Mouse (Mus musculus): ENCODE measurements around the gene Stac. TPM values are rescaled to one million over a fixed set of nuclear protein-coding genes. Genes with fewer than 3 reads are reported as not detected.

The Stac gene
- polyA plus RNA-seq, 1 experiment from 2014 or later: 12.4 TPM

GRCm38 (mm10) chr9:111632833-111633232 is 57.3 kb downstream of the Stac start:
- Histone ChIP-seq H3K4me1 (ENCODE audit: control insufficient read depth, insufficient read depth, low read depth, low read length) (no peaks in the 10 kb centered on the region), H3K9me3 (ENCODE audit: control insufficient read depth, low read length) (no peaks in the 10 kb centered on the region), H3K27me3 (replicated peaks; ENCODE audit: control insufficient read depth, insufficient read depth, low read length) (no peaks in the 10 kb centered on the region), H3K9ac (ENCODE audit: low read depth, low read length) (no peak overlapping the region), H3K36me3 (ENCODE audit: control insufficient read depth, insufficient read depth, low read length) (no peaks in the 10 kb centered on the region), H3K27ac (ENCODE audit: low read depth, low read length) (no peak overlapping the region), H3K4me2 (ENCODE audit: low read length) (no peak overlapping the region), H3K4me3 (ENCODE audit: low read length) (no peak overlapping the region)
- 45% methylated on average over 4 of the region's 4 CpGs for WGBS
- ATAC-seq: no peak

GRCm38 (mm10) chr9:111621191-111621590 is 69.0 kb downstream of the Stac start:
- Histone ChIP-seq H3K9ac (ENCODE audit: low read depth, low read length) (no peak overlapping the region), H3K4me1 (ENCODE audit: control insufficient read depth, insufficient read depth, low read depth, low read length) (no peaks in the 10 kb centered on the region), H3K27me3 (replicated peaks; ENCODE audit: control insufficient read depth, insufficient read depth, low read length) (no peaks in the 10 kb centered on the region), H3K27ac (ENCODE audit: low read depth, low read length) (no peak overlapping the region), H3K9me3 (ENCODE audit: control insufficient read depth, low read length) (no peaks in the 10 kb centered on the region), H3K4me3 (ENCODE audit: low read length) (no peak overlapping the region), H3K36me3 (ENCODE audit: control insufficient read depth, insufficient read depth, low read length) (no peaks in the 10 kb centered on the region), H3K4me2 (ENCODE audit: low read length) (no peak overlapping the region)
- 85% methylated on average over 2 of the region's 2 CpGs for WGBS
- peak; percentile 45 for ATAC-seq

GRCm38 (mm10) chr9:111611341-111611740 is 78.8 kb downstream of the Stac start:
- no peak overlapping the region for H3K9ac ChIP-seq (ENCODE audit: low read depth, low read length)
- H3K9me3 ChIP-seq (ENCODE audit: control insufficient read depth, low read length): no peaks in the 10 kb centered on the region
- H3K27me3 ChIP-seq (replicated peaks; ENCODE audit: control insufficient read depth, insufficient read depth, low read length): no peaks in the 10 kb centered on the region
- ATAC-seq: no peak
- H3K27ac ChIP-seq (ENCODE audit: low read depth, low read length): no peak overlapping the region
- no peak overlapping the region for H3K4me2 ChIP-seq (ENCODE audit: low read length)
- no peaks in the 10 kb centered on the region for H3K36me3 ChIP-seq (ENCODE audit: control insufficient read depth, insufficient read depth, low read length)
- no peaks in the 10 kb centered on the region for H3K4me1 ChIP-seq (ENCODE audit: control insufficient read depth, insufficient read depth, low read depth, low read length)
- 76% methylated on average over 3 of the region's 3 CpGs for WGBS
- H3K4me3 ChIP-seq (ENCODE audit: low read length): no peak overlapping the region

GRCm38 (mm10) chr9:111608762-111609161 is 81.4 kb downstream of the Stac start:
- Histone ChIP-seq H3K27me3 (replicated peaks; ENCODE audit: control insufficient read depth, insufficient read depth, low read length) (no peaks in the 10 kb centered on the region), H3K9ac (ENCODE audit: low read depth, low read length) (no peak overlapping the region), H3K4me1 (ENCODE audit: control insufficient read depth, insufficient read depth, low read depth, low read length) (no peaks in the 10 kb centered on the region; the same call in 1 of the 2 replicates), H3K9me3 (ENCODE audit: control insufficient read depth, low read length) (no peaks in the 10 kb centered on the region), H3K27ac (ENCODE audit: low read depth, low read length) (no peak overlapping the region), H3K4me3 (ENCODE audit: low read length) (no peak overlapping the region), H3K36me3 (ENCODE audit: control insufficient read depth, insufficient read depth, low read length) (no peaks in the 10 kb centered on the region), H3K4me2 (ENCODE audit: low read length) (no peak overlapping the region)
- ATAC-seq: no peak
- 74% methylated on average over 6 of the region's 6 CpGs for WGBS

- ATAC-seq: peak; percentile 85
- H3K9ac ChIP-seq (ENCODE audit: low read depth, low read length): no peak overlapping the region
- no peaks in the 10 kb centered on the region for H3K36me3 ChIP-seq (ENCODE audit: control insufficient read depth, insufficient read depth, low read length)
- H3K4me1 ChIP-seq (ENCODE audit: control insufficient read depth, insufficient read depth, low read depth, low read length): no peaks in the 10 kb centered on the region; the same call in 1 of the 2 replicates
- H3K4me2 ChIP-seq (ENCODE audit: low read length): no peak overlapping the region
- no peak overlapping the region for H3K27ac ChIP-seq (ENCODE audit: low read depth, low read length)
- H3K4me3 ChIP-seq (ENCODE audit: low read length): no peak overlapping the region
- no peaks in the 10 kb centered on the region for H3K27me3 ChIP-seq (replicated peaks; ENCODE audit: control insufficient read depth, insufficient read depth, low read length)
- H3K9me3 ChIP-seq (ENCODE audit: control insufficient read depth, low read length): no peaks in the 10 kb centered on the region
- WGBS: 74% methylated on average over 8 of the region's 8 CpGs
These were observed 83.5 kb downstream of the Stac start for GRCm38 (mm10) chr9:111606603-111607002.

GRCm38 (mm10) chr9:111587527-111587926 is 102.6 kb downstream of the Stac start:
- 90% methylated on average over 2 of the region's 2 CpGs for WGBS
- Histone ChIP-seq H3K4me3 (ENCODE audit: low read length) (no peak overlapping the region), H3K9ac (ENCODE audit: low read depth, low read length) (no peak overlapping the region), H3K9me3 (ENCODE audit: control insufficient read depth, low read length) (no peaks in the 10 kb centered on the region), H3K36me3 (ENCODE audit: control insufficient read depth, insufficient read depth, low read length) (no peaks in the 10 kb centered on the region), H3K27me3 (replicated peaks; ENCODE audit: control insufficient read depth, insufficient read depth, low read length) (no peaks in the 10 kb centered on the region), H3K4me2 (ENCODE audit: low read length) (no peak overlapping the region), H3K4me1 (ENCODE audit: control insufficient read depth, insufficient read depth, low read depth, low read length) (no peaks in the 10 kb centered on the region), H3K27ac (ENCODE audit: low read depth, low read length) (no peak overlapping the region)
- ATAC-seq: no peak

GRCm38 (mm10) chr9:111578784-111579183 is 111.4 kb downstream of the Stac start:
- Histone ChIP-seq H3K4me2 (ENCODE audit: low read length) (no peak overlapping the region), H3K27me3 (replicated peaks; ENCODE audit: control insufficient read depth, insufficient read depth, low read length) (no peaks in the 10 kb centered on the region), H3K4me1 (ENCODE audit: control insufficient read depth, insufficient read depth, low read depth, low read length) (peaks cover 5% of the 10 kb centered on the region), H3K4me3 (ENCODE audit: low read length) (no peak overlapping the region), H3K36me3 (ENCODE audit: control insufficient read depth, insufficient read depth, low read length) (no peaks in the 10 kb centered on the region), H3K27ac (ENCODE audit: low read depth, low read length) (peak overlapping the region; percentile 51; the same call in 1 of the 2 replicates), H3K9me3 (ENCODE audit: control insufficient read depth, low read length) (no peaks in the 10 kb centered on the region), H3K9ac (ENCODE audit: low read depth, low read length) (no peak overlapping the region)
- WGBS: 55% methylated on average over 9 of the region's 9 CpGs
- peak; percentile 40; the same call in 1 of the 2 replicates for ATAC-seq

- no peak for ATAC-seq
- Histone ChIP-seq H3K4me3 (ENCODE audit: low read length) (no peak overlapping the region), H3K36me3 (ENCODE audit: control insufficient read depth, insufficient read depth, low read length) (no peaks in the 10 kb centered on the region), H3K27ac (ENCODE audit: low read depth, low read length) (no peak overlapping the region), H3K27me3 (replicated peaks; ENCODE audit: control insufficient read depth, insufficient read depth, low read length) (no peaks in the 10 kb centered on the region), H3K9ac (ENCODE audit: low read depth, low read length) (no peak overlapping the region), H3K4me1 (ENCODE audit: control insufficient read depth, insufficient read depth, low read depth, low read length) (peaks cover 5% of the 10 kb centered on the region), H3K9me3 (ENCODE audit: control insufficient read depth, low read length) (no peaks in the 10 kb centered on the region), H3K4me2 (ENCODE audit: low read length) (no peak overlapping the region)
- 85% methylated on average over 6 of the region's 6 CpGs for WGBS
These were observed 112.7 kb downstream of the Stac start for GRCm38 (mm10) chr9:111577453-111577852.

- H3K27me3 ChIP-seq (replicated peaks; ENCODE audit: control insufficient read depth, insufficient read depth, low read length): no peaks in the 10 kb centered on the region
- no peak overlapping the region for H3K4me2 ChIP-seq (ENCODE audit: low read length)
- ATAC-seq: no peak
- H3K9me3 ChIP-seq (ENCODE audit: control insufficient read depth, low read length): no peaks in the 10 kb centered on the region
- no peak overlapping the region for H3K4me3 ChIP-seq (ENCODE audit: low read length)
- no peak overlapping the region for H3K9ac ChIP-seq (ENCODE audit: low read depth, low read length)
- peaks cover 5% of the 10 kb centered on the region for H3K4me1 ChIP-seq (ENCODE audit: control insufficient read depth, insufficient read depth, low read depth, low read length)
- no peak overlapping the region for H3K27ac ChIP-seq (ENCODE audit: low read depth, low read length)
- 40% methylated on average over 4 of the region's 4 CpGs for WGBS
- no peaks in the 10 kb centered on the region for H3K36me3 ChIP-seq (ENCODE audit: control insufficient read depth, insufficient read depth, low read length)
These were observed 114.3 kb downstream of the Stac start for GRCm38 (mm10) chr9:111575889-111576288.

- ATAC-seq: no peak
- 85% methylated on average over 5 of the region's 5 CpGs for WGBS
- Histone ChIP-seq H3K4me1 (ENCODE audit: control insufficient read depth, insufficient read depth, low read depth, low read length) (peaks cover 5% of the 10 kb centered on the region), H3K9ac (ENCODE audit: low read depth, low read length) (no peak overlapping the region), H3K4me3 (ENCODE audit: low read length) (no peak overlapping the region), H3K9me3 (ENCODE audit: control insufficient read depth, low read length) (no peaks in the 10 kb centered on the region), H3K27me3 (replicated peaks; ENCODE audit: control insufficient read depth, insufficient read depth, low read length) (no peaks in the 10 kb centered on the region), H3K27ac (ENCODE audit: low read depth, low read length) (no peak overlapping the region), H3K4me2 (ENCODE audit: low read length) (no peak overlapping the region), H3K36me3 (ENCODE audit: control insufficient read depth, insufficient read depth, low read length) (no peaks in the 10 kb centered on the region)
These were observed 116.3 kb downstream of the Stac start for GRCm38 (mm10) chr9:111573836-111574235.
